Mouse (Mus musculus): ENCODE results near the gene Cfap299. TPM values are rescaled to one million over a fixed set of nuclear protein-coding genes. Genes with fewer than 3 reads are reported as not detected.

The Cfap299 gene
- polyA plus RNA-seq, 1 experiment, result not detected

- Histone ChIP-seq H3K4me3 (ENCODE audit: insufficient read depth, low read length) (no peak overlapping the region), H3K4me1 (ENCODE audit: control insufficient read depth, insufficient read depth, low read length) (no peaks in the 10 kb centered on the region), H3K27ac (ENCODE audit: insufficient read depth, low read depth, low read length) (no peak overlapping the region)
- TF ChIP-seq POLR2A (IDR thresholded peaks at IDR 0.05; ENCODE audit: borderline replicate concordance, low read depth, low read length) (no peak), CTCF (IDR thresholded peaks at IDR 0.05; ENCODE audit: low read depth, low read length) (no peak)
Observed at GRCm38 (mm10) chr5:98438686-98439085, 109.6 kb downstream of the Cfap299 start.

GRCm38 (mm10) chr5:98446771-98447462, 117.8 kb downstream of the Cfap299 start:
- no peak for TF ChIP-seq CTCF (IDR thresholded peaks at IDR 0.05; ENCODE audit: low read depth, low read length)
- TF ChIP-seq POLR2A (IDR thresholded peaks at IDR 0.05; ENCODE audit: borderline replicate concordance, low read depth, low read length), result no peak

DNA sequence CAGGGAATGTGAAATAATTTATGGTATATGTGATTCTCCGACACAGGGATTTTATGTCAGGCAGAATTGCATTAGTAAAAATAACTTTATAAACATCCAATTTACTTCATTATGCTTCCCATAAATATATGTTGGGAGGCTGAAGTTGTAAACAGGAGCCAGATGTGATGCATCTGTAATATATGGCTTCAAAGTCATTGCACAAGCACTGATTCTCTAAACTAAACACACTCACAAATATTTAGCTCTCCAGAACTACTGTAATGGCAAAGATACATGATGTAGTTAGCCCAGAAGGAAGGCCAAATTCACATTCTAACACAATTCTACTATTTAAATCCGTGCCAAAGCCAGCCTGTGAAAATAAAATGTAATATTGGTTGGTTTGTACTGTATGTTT, 120.8 kb downstream of the Cfap299 start:
- no peak for TF ChIP-seq POLR2A (IDR thresholded peaks at IDR 0.05; ENCODE audit: borderline replicate concordance, low read depth, low read length)
- no peak for TF ChIP-seq CTCF (IDR thresholded peaks at IDR 0.05; ENCODE audit: low read depth, low read length)
- Histone ChIP-seq H3K27ac (ENCODE audit: insufficient read depth, low read depth, low read length) (no peak overlapping the region), H3K4me3 (ENCODE audit: insufficient read depth, low read length) (no peak overlapping the region), H3K4me1 (ENCODE audit: control insufficient read depth, insufficient read depth, low read length) (no peaks in the 10 kb centered on the region)

More at GRCm38 (mm10) chr5:98446771-98447462, 117.8 kb downstream of the Cfap299 start:
- Histone ChIP-seq H3K27ac (ENCODE audit: insufficient read depth, low read depth, low read length) (no peak overlapping the region), H3K4me3 (ENCODE audit: insufficient read depth, low read length) (no peak overlapping the region), H3K4me1 (ENCODE audit: control insufficient read depth, insufficient read depth, low read length) (no peaks in the 10 kb centered on the region)

DNA sequence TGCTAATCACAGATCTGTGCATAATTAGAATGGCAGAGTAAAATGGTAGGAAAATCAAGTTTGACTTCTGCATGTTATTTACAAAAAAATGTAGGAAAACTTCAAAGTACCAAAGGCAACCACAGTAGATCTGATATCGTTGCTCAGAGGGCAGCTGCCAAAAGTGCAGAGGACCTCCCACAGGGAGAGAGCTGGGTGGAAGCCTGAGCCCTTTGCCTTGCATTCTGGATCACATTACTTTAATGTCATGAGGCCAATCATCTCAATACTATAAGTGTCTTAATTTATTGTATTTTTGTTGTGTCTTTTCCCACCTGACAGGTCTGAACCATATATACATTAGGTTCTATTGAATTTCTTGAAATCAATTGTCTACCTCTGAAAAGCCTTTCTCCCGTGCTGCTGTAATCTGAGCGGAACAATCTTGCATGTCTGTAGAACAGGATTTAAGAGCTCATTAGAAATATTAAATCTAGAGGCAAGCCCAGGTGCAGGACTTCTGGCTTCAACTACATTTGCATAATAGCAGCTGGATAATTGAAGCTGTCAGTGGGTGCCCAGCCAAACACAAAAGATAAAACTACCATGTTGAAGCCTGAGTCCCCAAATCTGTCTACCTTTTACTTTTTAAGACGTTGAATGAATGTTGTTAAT, 137.9 kb downstream of the Cfap299 start:
- H3K27ac ChIP-seq (ENCODE audit: insufficient read depth, low read depth, low read length), result no peak overlapping the region
- TF ChIP-seq POLR2A (IDR thresholded peaks at IDR 0.05; ENCODE audit: borderline replicate concordance, low read depth, low read length) (no peak), CTCF (IDR thresholded peaks at IDR 0.05; ENCODE audit: low read depth, low read length) (no peak)
- H3K4me3 ChIP-seq (ENCODE audit: insufficient read depth, low read length), result no peak overlapping the region
- no peaks in the 10 kb centered on the region for H3K4me1 ChIP-seq (ENCODE audit: control insufficient read depth, insufficient read depth, low read length)

- H3K4me3 ChIP-seq (ENCODE audit: insufficient read depth, low read length), result no peak overlapping the region
- H3K4me1 ChIP-seq (ENCODE audit: control insufficient read depth, insufficient read depth, low read length), result no peaks in the 10 kb centered on the region
- TF ChIP-seq POLR2A (IDR thresholded peaks at IDR 0.05; ENCODE audit: borderline replicate concordance, low read depth, low read length) (no peak), CTCF (IDR thresholded peaks at IDR 0.05; ENCODE audit: low read depth, low read length) (no peak)
- H3K27ac ChIP-seq (ENCODE audit: insufficient read depth, low read depth, low read length), result no peak overlapping the region
Observed at GRCm38 (mm10) chr5:98470052-98470451, 140.9 kb downstream of the Cfap299 start.

- Histone ChIP-seq H3K4me1 (ENCODE audit: control insufficient read depth, insufficient read depth, low read length) (no peaks in the 10 kb centered on the region), H3K4me3 (ENCODE audit: insufficient read depth, low read length) (no peak overlapping the region), H3K27ac (ENCODE audit: insufficient read depth, low read depth, low read length) (no peak overlapping the region)
- no peak for TF ChIP-seq POLR2A (IDR thresholded peaks at IDR 0.05; ENCODE audit: borderline replicate concordance, low read depth, low read length)
- TF ChIP-seq CTCF (IDR thresholded peaks at IDR 0.05; ENCODE audit: low read depth, low read length), result no peak
Observed at GRCm38 (mm10) chr5:98476539-98476938, 147.4 kb downstream of the Cfap299 start.

DNA sequence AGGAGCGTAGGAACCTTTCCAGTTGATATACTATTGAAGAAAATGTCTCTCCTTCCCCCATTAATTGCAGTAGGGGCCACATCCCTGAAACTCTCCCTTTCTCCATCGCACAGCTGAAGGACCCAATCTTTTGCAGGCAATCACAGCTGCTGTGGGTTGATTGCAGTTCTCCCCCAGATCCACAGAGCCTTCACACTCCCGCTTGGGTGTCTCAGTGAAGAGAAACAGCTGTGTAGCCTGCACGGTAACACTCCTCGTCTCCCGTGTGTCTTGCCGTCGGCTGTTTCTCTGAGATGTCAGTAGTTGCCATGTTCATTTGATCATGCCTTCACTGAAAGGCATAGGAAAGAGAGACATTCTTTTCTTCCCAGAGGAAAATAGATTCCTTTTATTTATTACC, 148.2 kb downstream of the Cfap299 start:
- Histone ChIP-seq H3K4me3 (ENCODE audit: insufficient read depth, low read length) (no peak overlapping the region), H3K4me1 (ENCODE audit: control insufficient read depth, insufficient read depth, low read length) (no peaks in the 10 kb centered on the region), H3K27ac (ENCODE audit: insufficient read depth, low read depth, low read length) (no peak overlapping the region)
- TF ChIP-seq POLR2A (IDR thresholded peaks at IDR 0.05; ENCODE audit: borderline replicate concordance, low read depth, low read length) (no peak), CTCF (IDR thresholded peaks at IDR 0.05; ENCODE audit: low read depth, low read length) (no peak)

- no peaks in the 10 kb centered on the region for H3K4me1 ChIP-seq (ENCODE audit: control insufficient read depth, insufficient read depth, low read length)
- no peak overlapping the region for H3K4me3 ChIP-seq (ENCODE audit: insufficient read depth, low read length)
Observed at GRCm38 (mm10) chr5:98483507-98483906, 154.4 kb downstream of the Cfap299 start.

GRCm38 (mm10) chr5:98485189-98485588, 156.1 kb downstream of the Cfap299 start:
- no peak for TF ChIP-seq POLR2A (IDR thresholded peaks at IDR 0.05; ENCODE audit: borderline replicate concordance, low read depth, low read length)
- Histone ChIP-seq H3K4me3 (ENCODE audit: insufficient read depth, low read length) (no peak overlapping the region), H3K27ac (ENCODE audit: insufficient read depth, low read depth, low read length) (no peak overlapping the region), H3K4me1 (ENCODE audit: control insufficient read depth, insufficient read depth, low read length) (no peaks in the 10 kb centered on the region)

More at GRCm38 (mm10) chr5:98483507-98483906, 154.4 kb downstream of the Cfap299 start:
- H3K27ac ChIP-seq (ENCODE audit: insufficient read depth, low read depth, low read length), result no peak overlapping the region
- TF ChIP-seq CTCF (IDR thresholded peaks at IDR 0.05; ENCODE audit: low read depth, low read length), result no peak
- TF ChIP-seq POLR2A (IDR thresholded peaks at IDR 0.05; ENCODE audit: borderline replicate concordance, low read depth, low read length), result no peak

DNA sequence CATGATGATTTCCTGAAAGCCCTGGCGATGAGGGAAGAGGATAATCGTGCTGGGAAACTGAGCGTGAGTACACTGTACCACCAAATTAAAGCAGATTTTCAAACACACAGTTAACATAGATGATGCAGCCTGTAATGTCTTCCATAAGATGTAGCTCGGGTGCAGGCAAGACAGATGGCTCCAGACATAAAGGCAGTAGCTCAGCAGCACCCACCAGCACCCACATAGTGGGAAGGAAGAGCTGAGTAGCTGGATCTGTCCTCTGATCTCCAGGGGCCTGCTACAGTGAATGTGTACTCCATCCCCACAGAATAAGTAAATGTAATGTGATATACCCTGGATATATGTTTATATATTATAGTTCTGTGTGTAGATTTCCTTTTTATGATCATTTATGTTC, 169.2 kb downstream of the Cfap299 start:
- Histone ChIP-seq H3K4me1 (ENCODE audit: control insufficient read depth, insufficient read depth, low read length) (no peaks in the 10 kb centered on the region), H3K27ac (ENCODE audit: insufficient read depth, low read depth, low read length) (no peak overlapping the region), H3K4me3 (ENCODE audit: insufficient read depth, low read length) (no peak overlapping the region)
- TF ChIP-seq CTCF (IDR thresholded peaks at IDR 0.05; ENCODE audit: low read depth, low read length) (no peak), POLR2A (IDR thresholded peaks at IDR 0.05; ENCODE audit: borderline replicate concordance, low read depth, low read length) (no peak)
